Mouse (Mus musculus): Measurements from ENCODE around the gene Ndufa8. TPM values are rescaled to one million over a fixed set of nuclear protein-coding genes. Genes with fewer than 3 reads are reported as not detected.

Gene Ndufa8
- polyA plus RNA-seq (2015; fragmentation: Nextera tagmentation; extraction: Ambion mirVana): 152 and 156 TPM in 2 replicates

- Histone ChIP-seq H3K27me3 (peaks cover 7% of the 10 kb centered on the region), H3K4me2 (peak within 1 kb of the TSS; percentile 82), H3K9ac (peak within 1 kb of the TSS; percentile 83), H3K9me3 (replicated peaks) (no peaks in the 10 kb centered on the region), H3K4me1 (replicated peaks) (peaks cover 26% of the 10 kb centered on the region), H3K27ac (0 out of 2 replicates have a peak within 1 kb of the TSS, but pooled peaks have one; percentile 40), H3K4me3 (replicated peaks) (peak within 1 kb of the TSS; percentile 81), H3K36me3 (peaks cover 11% of the 10 kb centered on the region)
- WGBS (ENCODE audit: insufficient replicate concordance): under 1% methylated on average over 44 of the region's 44 CpGs
- DNase-seq: peak; percentile 98
- peak; percentile 95 for ATAC-seq (ENCODE audit: low read depth)
Observed at GRCm38 (mm10) chr2:36048748-36049566, at the start of gene Ndufa8, which contains the start of gene Morn5. Ndufa8 (minus strand) TSS chr2:36049406. Morn5 (plus strand) TSS chr2:36049458.

DNA sequence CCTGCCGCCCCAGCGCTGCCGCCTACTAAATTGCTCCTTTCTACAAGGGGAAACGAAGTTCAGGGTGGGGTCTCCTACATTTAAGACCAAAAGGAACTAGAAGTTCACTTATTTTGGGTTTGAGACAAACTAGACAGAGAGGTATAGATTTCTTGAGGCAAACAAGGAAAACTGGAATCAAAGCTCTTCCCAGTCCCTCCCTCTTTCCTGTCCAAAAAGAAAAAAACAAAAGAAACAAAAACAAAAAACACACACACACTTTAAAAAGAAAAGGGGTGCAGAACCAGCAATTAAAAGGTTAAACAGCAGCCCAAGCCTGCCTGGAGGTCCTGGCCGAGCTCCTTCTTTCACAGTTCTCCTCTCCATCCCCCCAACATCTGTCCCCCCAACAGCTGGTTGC, 48.8 kb upstream of the Ndufa8 start:
- Histone ChIP-seq H3K4me1 (replicated peaks) (peaks cover 8% of the 10 kb centered on the region), H3K9me3 (replicated peaks) (no peaks in the 10 kb centered on the region), H3K4me2 (no peak overlapping the region), H3K9ac (no peak overlapping the region), H3K27ac (no peak overlapping the region), H3K4me3 (replicated peaks) (no peak overlapping the region), H3K27me3 (peaks cover 100% of the 10 kb centered on the region), H3K36me3 (no peaks in the 10 kb centered on the region)
- WGBS (ENCODE audit: insufficient replicate concordance): 19% methylated on average over 5 of the region's 5 CpGs
- ATAC-seq (ENCODE audit: low read depth) (no peak), DNase-seq (no peak)

GRCm38 (mm10) chr2:36097129-36097815, 48.1 kb upstream of the Ndufa8 start:
- DNase-seq: no peak
- 10% methylated on average over 18 of the region's 18 CpGs for WGBS (ENCODE audit: insufficient replicate concordance)

DNA sequence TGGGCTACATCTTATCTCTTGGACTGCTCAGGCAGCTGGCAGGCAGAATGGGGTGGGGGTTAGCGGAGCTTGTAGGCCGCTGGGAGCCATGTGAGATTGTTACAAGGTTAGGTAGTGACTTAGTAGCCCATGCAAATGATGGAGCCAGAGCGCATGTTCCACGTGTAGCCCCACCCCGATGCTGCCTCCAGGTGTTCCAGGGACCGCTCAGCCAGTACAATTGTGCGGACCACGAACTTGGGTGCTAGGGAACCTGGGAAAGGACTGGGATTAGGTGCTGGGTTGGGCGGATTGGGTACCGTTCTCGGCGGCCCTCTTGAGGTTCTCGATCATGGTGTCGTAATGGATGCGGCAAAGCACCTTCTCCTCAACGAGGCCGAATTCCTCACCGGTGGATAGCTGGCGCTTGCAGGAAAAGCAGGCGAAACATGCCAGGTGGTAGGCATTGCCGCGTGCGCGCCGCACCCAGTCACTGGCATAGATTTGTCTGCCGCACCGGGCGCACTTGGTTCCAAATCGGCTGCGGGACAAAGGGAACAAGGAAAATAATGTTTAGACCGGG, 44.8 kb upstream of the Ndufa8 start:
- Histone ChIP-seq H3K4me2 (no peak overlapping the region), H3K9ac (no peak overlapping the region), H3K4me3 (replicated peaks) (no peak overlapping the region), H3K27me3 (peaks cover 100% of the 10 kb centered on the region), H3K27ac (no peak overlapping the region), H3K4me1 (replicated peaks) (peaks cover 13% of the 10 kb centered on the region), H3K36me3 (no peaks in the 10 kb centered on the region), H3K9me3 (replicated peaks) (no peaks in the 10 kb centered on the region)
- DNase-seq: no peak
- WGBS (ENCODE audit: insufficient replicate concordance): 11% methylated on average over 31 of the region's 31 CpGs
- ATAC-seq (ENCODE audit: low read depth): no peak

More at GRCm38 (mm10) chr2:36097129-36097815, 48.1 kb upstream of the Ndufa8 start:
- peaks cover 100% of the 10 kb centered on the region for H3K27me3 ChIP-seq
- no peak for ATAC-seq (ENCODE audit: low read depth)
- no peaks in the 10 kb centered on the region for H3K9me3 ChIP-seq (replicated peaks)
- H3K9ac ChIP-seq: no peak overlapping the region
- H3K27ac ChIP-seq: no peak overlapping the region
- H3K4me2 ChIP-seq: no peak overlapping the region
- H3K4me1 ChIP-seq (replicated peaks): peaks cover 2% of the 10 kb centered on the region
- H3K36me3 ChIP-seq: no peaks in the 10 kb centered on the region
- no peak overlapping the region for H3K4me3 ChIP-seq (replicated peaks)

DNA sequence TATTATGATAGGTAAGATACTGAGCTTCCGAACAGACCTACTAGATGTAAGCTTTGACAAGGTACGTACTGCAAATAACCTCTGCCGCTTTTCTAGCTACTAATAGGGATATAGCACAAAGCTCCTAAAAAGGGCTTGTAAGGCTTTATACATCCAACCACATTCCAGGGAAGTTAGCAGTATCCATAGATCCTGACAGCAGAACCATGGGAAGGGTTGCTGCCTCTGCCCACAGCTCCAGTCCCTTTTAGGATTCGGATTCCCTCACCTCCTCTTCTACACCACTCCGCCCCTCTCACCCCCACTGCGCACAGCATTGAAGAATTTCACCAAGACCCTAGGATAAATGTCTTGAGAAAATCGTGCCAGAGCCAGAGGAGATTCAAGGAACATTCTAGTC, 44.1 kb upstream of the Ndufa8 start:
- DNase-seq (no peak), ATAC-seq (ENCODE audit: low read depth) (no peak)
- Histone ChIP-seq H3K27me3 (peaks cover 100% of the 10 kb centered on the region), H3K4me2 (no peak overlapping the region), H3K4me3 (replicated peaks) (no peak overlapping the region), H3K9ac (no peak overlapping the region), H3K4me1 (replicated peaks) (peaks cover 13% of the 10 kb centered on the region), H3K9me3 (replicated peaks) (no peaks in the 10 kb centered on the region), H3K27ac (no peak overlapping the region), H3K36me3 (no peaks in the 10 kb centered on the region)
- WGBS (ENCODE audit: insufficient replicate concordance): 33% methylated on average over 7 of the region's 7 CpGs

DNA sequence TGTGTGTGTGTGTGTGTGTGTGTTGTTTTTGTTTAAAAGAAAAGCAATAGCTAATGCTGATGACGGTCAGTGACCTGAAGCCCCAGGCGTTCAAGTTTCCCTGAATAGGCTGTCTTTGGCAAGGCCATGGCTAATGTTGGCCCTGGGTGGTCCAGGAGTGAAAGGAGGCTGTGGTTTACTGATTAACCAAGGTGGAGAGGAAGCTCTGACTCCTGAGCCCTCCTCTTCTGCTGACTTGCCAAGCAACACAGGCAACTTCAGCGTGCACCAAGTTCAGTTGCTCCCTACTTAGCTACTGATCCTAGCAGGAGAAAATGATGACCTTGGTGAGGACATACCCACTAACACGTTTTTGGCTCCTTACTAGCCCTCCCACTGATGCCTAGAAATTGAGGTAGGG, 43.5 kb upstream of the Ndufa8 start:
- no peak overlapping the region for H3K27ac ChIP-seq
- H3K9me3 ChIP-seq (replicated peaks): no peaks in the 10 kb centered on the region
- peaks cover 99% of the 10 kb centered on the region for H3K27me3 ChIP-seq
- no peak overlapping the region for H3K4me3 ChIP-seq (replicated peaks)
- ATAC-seq (ENCODE audit: low read depth): no peak
- DNase-seq: no peak
- H3K36me3 ChIP-seq: no peaks in the 10 kb centered on the region
- peaks cover 13% of the 10 kb centered on the region for H3K4me1 ChIP-seq (replicated peaks)
- H3K9ac ChIP-seq: no peak overlapping the region
- H3K4me2 ChIP-seq: no peak overlapping the region
- 14% methylated on average over 4 of the region's 4 CpGs for WGBS (ENCODE audit: insufficient replicate concordance)

DNA sequence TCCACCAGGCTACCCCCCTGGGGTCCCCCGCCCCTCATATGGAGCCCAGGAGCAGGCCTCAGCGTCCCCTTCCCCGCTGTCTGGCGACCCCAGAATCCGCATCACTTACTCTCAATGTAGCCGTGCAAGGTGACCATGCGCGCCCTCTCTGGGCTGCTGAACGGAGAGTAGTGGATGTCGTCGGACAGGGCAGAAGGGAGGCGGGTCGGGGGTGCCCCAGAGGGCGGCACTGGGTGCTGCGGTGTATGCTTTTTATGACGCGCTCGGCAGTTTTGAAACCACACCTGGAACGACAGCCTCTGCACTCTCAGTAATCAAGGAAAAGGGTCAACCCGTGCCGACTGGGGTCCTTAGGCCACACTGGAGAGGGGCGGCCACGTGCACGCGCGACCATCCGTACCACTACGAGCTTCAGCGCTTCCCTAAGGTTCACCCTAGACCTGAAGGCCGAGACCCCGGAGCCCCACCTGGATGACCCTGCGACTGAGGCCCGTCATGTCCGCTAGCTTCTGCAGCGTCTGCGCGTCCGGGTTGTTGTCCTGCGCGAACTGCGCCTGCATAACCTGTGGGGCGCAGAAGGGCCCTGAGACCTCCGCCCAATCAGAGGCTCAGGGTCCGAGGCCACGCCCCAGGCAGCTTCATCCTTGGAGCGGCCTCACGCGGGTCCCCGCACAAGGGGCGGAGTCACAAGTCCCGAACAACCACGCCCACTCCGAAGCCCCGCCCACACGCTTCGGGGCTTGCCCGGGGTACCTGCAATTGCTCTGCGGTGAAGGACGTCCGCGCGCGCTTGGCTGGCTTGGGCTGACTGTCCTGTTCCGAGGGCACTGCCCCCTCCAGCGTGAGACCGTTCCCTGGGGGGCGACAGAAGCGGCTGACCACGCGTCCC, 41.9 kb upstream of the Ndufa8 start:
- Histone ChIP-seq H3K27ac (no peak overlapping the region), H3K27me3 (peaks cover 98% of the 10 kb centered on the region), H3K4me3 (replicated peaks) (peak overlapping the region; percentile 56), H3K36me3 (no peaks in the 10 kb centered on the region), H3K9ac (no peak overlapping the region), H3K9me3 (replicated peaks) (no peaks in the 10 kb centered on the region), H3K4me1 (replicated peaks) (peaks cover 13% of the 10 kb centered on the region), H3K4me2 (peak overlapping the region; percentile 74)
- WGBS (ENCODE audit: insufficient replicate concordance): 1% methylated on average over 70 of the region's 70 CpGs
- ATAC-seq (ENCODE audit: low read depth) (peak; percentile 83), DNase-seq (peak; percentile 80)

- H3K4me1 ChIP-seq (replicated peaks): peaks cover 13% of the 10 kb centered on the region
- no peak for ATAC-seq (ENCODE audit: low read depth)
- H3K9me3 ChIP-seq (replicated peaks): no peaks in the 10 kb centered on the region
- H3K4me2 ChIP-seq: no peak overlapping the region
- DNase-seq: no peak
- no peak overlapping the region for H3K27ac ChIP-seq
- no peak overlapping the region for H3K4me3 ChIP-seq (replicated peaks)
- H3K9ac ChIP-seq: no peak overlapping the region
- H3K27me3 ChIP-seq: peaks cover 86% of the 10 kb centered on the region
- H3K36me3 ChIP-seq: no peaks in the 10 kb centered on the region
- 53% methylated on average over 3 of the region's 3 CpGs for WGBS (ENCODE audit: insufficient replicate concordance)
Observed at GRCm38 (mm10) chr2:36089190-36089589, 40.0 kb upstream of the Ndufa8 start.

DNA sequence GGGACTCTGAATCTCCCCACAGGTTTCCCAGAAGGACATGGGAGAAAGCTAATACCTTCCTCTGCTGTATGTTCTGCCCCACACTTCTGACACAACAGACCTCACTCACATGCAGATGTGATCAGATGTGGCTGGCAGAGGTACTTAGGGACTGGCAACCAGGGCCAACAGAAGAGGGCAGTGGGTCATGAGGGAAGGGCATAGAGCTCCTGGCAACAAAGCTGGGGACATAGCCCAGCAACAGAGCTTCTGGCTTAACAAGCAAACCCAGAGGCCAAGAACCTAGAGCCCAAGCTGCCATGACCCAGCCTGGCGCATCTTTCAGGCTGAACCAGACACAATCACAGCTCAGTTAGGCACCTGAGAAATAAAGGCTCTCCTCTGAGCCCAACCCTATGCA, 35.8 kb upstream of the Ndufa8 start:
- H3K27me3 ChIP-seq: peaks cover 44% of the 10 kb centered on the region
- no peak for DNase-seq

GRCm38 (mm10) chr2:36082802-36083580, 33.8 kb upstream of the Ndufa8 start:
- Histone ChIP-seq H3K36me3 (no peaks in the 10 kb centered on the region), H3K27me3 (peaks cover 29% of the 10 kb centered on the region), H3K4me1 (replicated peaks) (no peaks in the 10 kb centered on the region), H3K27ac (no peak overlapping the region), H3K9me3 (replicated peaks) (no peaks in the 10 kb centered on the region), H3K9ac (no peak overlapping the region), H3K4me2 (no peak overlapping the region), H3K4me3 (replicated peaks) (no peak overlapping the region)
- DNase-seq (no peak), ATAC-seq (ENCODE audit: low read depth) (no peak)
- 57% methylated on average over 9 of the region's 9 CpGs for WGBS (ENCODE audit: insufficient replicate concordance)

More for the DNA sequence above, 35.8 kb upstream of the Ndufa8 start:
- ATAC-seq (ENCODE audit: low read depth): no peak
- no peak overlapping the region for H3K9ac ChIP-seq
- no peak overlapping the region for H3K4me3 ChIP-seq (replicated peaks)
- no peaks in the 10 kb centered on the region for H3K9me3 ChIP-seq (replicated peaks)
- H3K4me2 ChIP-seq: no peak overlapping the region
- no peak overlapping the region for H3K27ac ChIP-seq
- no peaks in the 10 kb centered on the region for H3K4me1 ChIP-seq (replicated peaks)
- H3K36me3 ChIP-seq: no peaks in the 10 kb centered on the region
- 89% methylated on average over 1 of the region's 1 CpGs for WGBS (ENCODE audit: insufficient replicate concordance)

Data from liver, embryonic 13.5 days (tissue).